Mouse (Mus musculus): ENCODE measurements around the gene Spryd4.

- no peak for TF ChIP-seq EP300 (IDR thresholded peaks at IDR 0.05; ENCODE audit: insufficient read depth, low read depth, low read length)
- TF ChIP-seq CTCF (IDR thresholded peaks at IDR 0.05; ENCODE audit: low read depth, low read length) = no peak
- TF ChIP-seq POLR2A (IDR thresholded peaks at IDR 0.05; ENCODE audit: insufficient read depth, low read length) = no peak
Observed at GRCm38 (mm10) chr10:128221533-128222286, 10.1 kb upstream of the Spryd4 start.

Data from ES-Bruce4 (cell line).